Mouse (Mus musculus) forebrain, embryonic 14.5 days (tissue): ENCODE measurements around the gene Baz1b. TPM values are rescaled to one million over a fixed set of nuclear protein-coding genes. Genes with fewer than 3 reads are reported as not detected.
A peak's percentile ranks its signal among the peaks of the same experiment; 100 is the strongest.

Experiments
- ATAC-seq: fragments of 200-750 bp; cut with Nextera tagmentation; 2 replicates; pipeline ENCODE4 v1.8.0; 2017; ENCODE audit warnings: mild to moderate bottlenecking, moderate library complexity
- DNase-seq: peaks from one replicate; pipeline ENCODE4 v3.0.0-alpha.2; 2015; ENCODE audit warnings: low spot score
- H3K27ac ChIP-seq: fragments of 300-500 bp; sonication (generic); 2 replicates; pipeline ENCODE4 v1.5.1; 2014; ENCODE audit warnings: low read depth, mild to moderate bottlenecking, control low read depth, low read length, moderate library complexity
- H3K27me3 ChIP-seq: fragments of 300-500 bp; sonication (generic); replicated peaks from 2 replicates; pipeline ENCODE4 v1.6.1; 2014; ENCODE audit warnings: low read length, control low read depth, mixed read lengths; ENCODE audit not compliant: control insufficient read depth, insufficient read depth
- H3K36me3 ChIP-seq: fragments of 300-500 bp; sonication (generic); 2 replicates; pipeline ENCODE4 v1.6.1; 2014; ENCODE audit warnings: low read length, control low read depth; ENCODE audit not compliant: control insufficient read depth, insufficient read depth
- H3K4me1 ChIP-seq: fragments of 300-500 bp; sonication (generic); 2 replicates; pipeline ENCODE4 v1.6.1; 2014; ENCODE audit warnings: antibody characterized with exemption, low read length, control low read depth; ENCODE audit not compliant: control insufficient read depth, insufficient read depth
- H3K4me2 ChIP-seq: fragments of 300-500 bp; sonication (generic); 2 replicates; pipeline ENCODE4 v1.6.1; 2014; ENCODE audit warnings: mild to moderate bottlenecking, control low read depth, low read length
- H3K4me3 ChIP-seq: fragments of 300-500 bp; sonication (generic); 2 replicates; pipeline ENCODE4 v1.5.1; 2014; ENCODE audit warnings: low read depth, low read length, control low read depth
- H3K9ac ChIP-seq: fragments of 300-500 bp; sonication (generic); 2 replicates; pipeline ENCODE4 v1.6.1; 2014; ENCODE audit warnings: mild to moderate bottlenecking, low read length, control low read depth, moderate library complexity
- H3K9me3 ChIP-seq: fragments of 300-500 bp; sonication (generic); replicated peaks from 2 replicates; pipeline ENCODE4 v1.6.1; 2016; ENCODE audit warnings: low read length, control low read depth, mixed read lengths; ENCODE audit not compliant: control insufficient read depth
- WGBS: fragments of 180-500 bp; shearing (Covaris S2); extraction: QIAGEN DNeasy Blood & Tissue Kit; methylation state at CpG from one replicate; pipeline ENCODE4 v1.1.7; 2014; 5-methylcytosine and 5-hydroxymethylcytosine counted together
- polyA plus RNA-seq: library from polyadenylated mRNA; unstranded; fragments of >200 nt; fragmentation: Nextera tagmentation; extraction: Ambion mirVana; gene quantifications from 2 replicates; pipeline ENCODE4 v1.2.1, GENCODE M21; 2014

Baz1b gene
- polyA plus RNA-seq, 1 experiment from 2014 or later = 35.5 TPM

GRCm38 (mm10) chr5:135269451-135269850 is 82.4 kb downstream of the Baz1b start:
- Histone ChIP-seq H3K27me3 (no peaks in the 10 kb centered on the region), H3K9ac (no peak overlapping the region), H3K27ac (no peak overlapping the region), H3K4me3 (no peak overlapping the region), H3K4me1 (peaks cover 5% of the 10 kb centered on the region), H3K36me3 (no peaks in the 10 kb centered on the region), H3K4me2 (no peak overlapping the region), H3K9me3 (no peaks in the 10 kb centered on the region)
- DNase-seq (no peak), ATAC-seq (no peak)
- WGBS = 86% methylated on average over 8 of the region's 8 CpGs

- no peak overlapping the region for H3K4me3 ChIP-seq
- H3K27ac ChIP-seq = no peak overlapping the region
- no peaks in the 10 kb centered on the region for H3K36me3 ChIP-seq
- no peaks in the 10 kb centered on the region for H3K27me3 ChIP-seq
- H3K4me1 ChIP-seq = peaks cover 10% of the 10 kb centered on the region
- H3K9ac ChIP-seq = no peak overlapping the region
- DNase-seq (no peak), ATAC-seq (no peak)
- no peaks in the 10 kb centered on the region for H3K9me3 ChIP-seq
- 88% methylated on average over 4 of the region's 4 CpGs for WGBS
- H3K4me2 ChIP-seq = no peak overlapping the region
Measured at GRCm38 (mm10) chr5:135270361-135270760, 83.3 kb downstream of the Baz1b start.

- Histone ChIP-seq H3K9ac (0 out of 2 replicates have a peak overlapping the region, but pooled peaks have one; percentile 32), H3K36me3 (no peaks in the 10 kb centered on the region), H3K4me1 (peaks cover 17% of the 10 kb centered on the region), H3K27ac (peak overlapping the region; percentile 61), H3K4me2 (no peak overlapping the region), H3K27me3 (no peaks in the 10 kb centered on the region), H3K4me3 (no peak overlapping the region), H3K9me3 (no peaks in the 10 kb centered on the region)
- 14% methylated on average over 12 of the region's 12 CpGs for WGBS
- peak; percentile 91 for DNase-seq
- ATAC-seq = peak; percentile 77
Measured at GRCm38 (mm10) chr5:135271563-135272165, 84.6 kb downstream of the Baz1b start.

DNA sequence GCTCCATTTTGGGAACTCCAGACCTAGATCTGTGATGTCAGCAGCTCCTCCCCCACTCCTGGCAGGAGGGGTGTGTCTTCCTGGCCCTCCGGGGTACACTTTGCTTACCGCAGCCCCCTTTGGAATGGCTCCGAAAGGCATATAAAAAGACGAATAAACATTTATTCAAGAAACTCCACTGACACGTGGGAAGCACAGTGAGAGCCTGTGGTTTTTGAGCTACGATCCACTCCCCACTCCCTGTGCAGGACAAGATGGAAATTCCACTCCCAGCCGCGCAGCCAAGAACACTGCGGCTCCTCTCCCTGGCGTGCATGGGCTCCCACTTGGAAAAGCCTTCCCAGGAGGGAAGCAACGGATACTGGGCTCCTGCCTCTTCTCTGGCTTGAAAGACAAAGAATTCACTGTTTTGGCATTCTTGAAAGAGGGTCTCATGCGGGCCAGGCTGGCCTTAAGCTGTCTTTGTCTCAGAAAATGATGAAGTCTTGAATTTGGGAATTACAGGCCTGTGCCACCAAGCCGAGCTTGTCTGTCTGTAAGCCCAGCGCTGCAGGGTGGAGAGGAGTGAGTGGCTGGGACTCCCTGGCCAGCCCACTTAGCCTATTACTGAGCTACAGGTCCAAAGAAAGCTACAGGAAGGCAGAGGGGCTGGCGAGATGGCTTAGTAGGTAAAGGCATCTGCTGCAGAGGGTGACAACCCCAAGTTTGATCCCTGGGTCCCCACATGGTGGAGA is 87.8 kb downstream of the Baz1b start:
- H3K9ac ChIP-seq = peak overlapping the region; percentile 45; the same call in 1 of the 2 replicates
- WGBS = 6% methylated on average over 15 of the region's 15 CpGs

GRCm38 (mm10) chr5:135276597-135276996 is 89.5 kb downstream of the Baz1b start:
- 4% methylated on average over 36 of the region's 36 CpGs for whole genome bisulfite sequencing
- Histone ChIP-seq H3K27ac (peak overlapping the region; percentile 44; the same call in 1 of the 2 replicates), H3K9ac (peak overlapping the region; percentile 32; the same call in 1 of the 2 replicates), H3K4me1 (peaks cover 17% of the 10 kb centered on the region), H3K9me3 (no peaks in the 10 kb centered on the region), H3K27me3 (no peaks in the 10 kb centered on the region), H3K4me2 (peak overlapping the region; percentile 36), H3K36me3 (no peaks in the 10 kb centered on the region), H3K4me3 (0 out of 2 replicates have a peak overlapping the region, but pooled peaks have one; percentile 9)
- DNase-seq = no peak
- no peak for ATAC-seq

More for the DNA sequence above, 87.8 kb downstream of the Baz1b start:
- ATAC-seq (peak; percentile 33; the same call in 1 of the 2 replicates), DNase-seq (peak; percentile 67)
- Histone ChIP-seq H3K4me1 (peaks cover 17% of the 10 kb centered on the region), H3K27me3 (no peaks in the 10 kb centered on the region), H3K27ac (peak overlapping the region; percentile 79), H3K36me3 (no peaks in the 10 kb centered on the region), H3K4me3 (no peak overlapping the region), H3K9me3 (no peaks in the 10 kb centered on the region), H3K4me2 (peak overlapping the region; percentile 40)

GRCm38 (mm10) chr5:135280226-135280625 is 93.2 kb downstream of the Baz1b start:
- Histone ChIP-seq H3K4me2 (no peak overlapping the region), H3K27ac (no peak overlapping the region), H3K9ac (no peak overlapping the region), H3K27me3 (no peaks in the 10 kb centered on the region), H3K4me1 (peaks cover 7% of the 10 kb centered on the region; the same call in 1 of the 2 replicates), H3K9me3 (no peaks in the 10 kb centered on the region), H3K4me3 (no peak overlapping the region), H3K36me3 (no peaks in the 10 kb centered on the region)
- WGBS = 76% methylated on average over 9 of the region's 9 CpGs
- DNase-seq = peak; percentile 10
- ATAC-seq = no peak

DNA sequence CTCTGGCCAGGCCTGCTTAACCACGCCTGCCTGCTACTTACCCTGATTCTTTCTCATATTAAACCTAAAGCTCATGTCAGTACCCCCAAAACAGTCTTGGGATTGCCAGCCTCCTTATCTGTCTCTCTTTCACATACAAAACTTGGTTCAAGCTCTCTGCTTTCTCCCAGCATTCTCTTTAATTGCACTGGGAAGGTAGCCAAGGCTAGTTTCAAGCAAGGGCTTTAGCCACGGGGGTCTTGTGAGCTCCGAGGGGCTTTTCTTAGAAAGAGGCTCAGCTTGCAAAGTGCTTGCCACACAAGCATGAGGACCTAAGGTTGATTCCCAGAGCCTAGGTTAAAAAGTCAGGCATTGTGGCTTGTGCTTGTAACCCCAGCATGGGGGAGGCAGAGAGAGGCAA is 98.1 kb downstream of the Baz1b start:
- peak; percentile 69 for DNase-seq
- H3K9me3 ChIP-seq = no peaks in the 10 kb centered on the region
- 23% methylated on average over 3 of the region's 3 CpGs for WGBS

DNA sequence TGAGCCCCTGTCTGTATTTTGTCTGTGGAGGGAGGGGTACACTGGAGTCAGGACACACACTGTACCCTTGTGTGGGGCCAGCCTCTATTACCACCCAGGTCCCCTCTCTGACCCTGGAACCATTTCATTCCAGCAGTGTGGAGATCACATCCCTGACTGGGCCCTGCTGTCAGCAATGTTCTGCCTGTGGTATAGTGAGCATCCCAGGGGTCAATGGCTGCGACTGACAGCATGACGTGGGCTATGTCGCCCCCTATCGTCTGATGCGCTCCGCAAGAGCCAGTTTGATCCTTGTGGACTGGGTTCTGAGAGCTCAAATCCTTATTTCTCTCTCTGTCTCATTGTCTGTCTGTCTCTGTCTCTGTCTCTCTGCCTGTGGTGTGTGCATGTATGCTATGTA is 99.1 kb downstream of the Baz1b start:
- Histone ChIP-seq H3K27ac (no peak overlapping the region), H3K36me3 (no peaks in the 10 kb centered on the region), H3K4me2 (no peak overlapping the region), H3K4me1 (no peaks in the 10 kb centered on the region), H3K9me3 (no peaks in the 10 kb centered on the region), H3K4me3 (no peak overlapping the region), H3K27me3 (no peaks in the 10 kb centered on the region), H3K9ac (no peak overlapping the region)
- WGBS = under 1% methylated on average over 6 of the region's 6 CpGs
- ATAC-seq (peak; percentile 83), DNase-seq (peak; percentile 88)

More for the DNA sequence above, 98.1 kb downstream of the Baz1b start:
- Histone ChIP-seq H3K4me3 (no peak overlapping the region), H3K9ac (no peak overlapping the region), H3K4me2 (no peak overlapping the region), H3K27ac (peak overlapping the region; percentile 9; the same call in 1 of the 2 replicates), H3K27me3 (no peaks in the 10 kb centered on the region), H3K4me1 (no peaks in the 10 kb centered on the region), H3K36me3 (no peaks in the 10 kb centered on the region)
- no peak for ATAC-seq

DNA sequence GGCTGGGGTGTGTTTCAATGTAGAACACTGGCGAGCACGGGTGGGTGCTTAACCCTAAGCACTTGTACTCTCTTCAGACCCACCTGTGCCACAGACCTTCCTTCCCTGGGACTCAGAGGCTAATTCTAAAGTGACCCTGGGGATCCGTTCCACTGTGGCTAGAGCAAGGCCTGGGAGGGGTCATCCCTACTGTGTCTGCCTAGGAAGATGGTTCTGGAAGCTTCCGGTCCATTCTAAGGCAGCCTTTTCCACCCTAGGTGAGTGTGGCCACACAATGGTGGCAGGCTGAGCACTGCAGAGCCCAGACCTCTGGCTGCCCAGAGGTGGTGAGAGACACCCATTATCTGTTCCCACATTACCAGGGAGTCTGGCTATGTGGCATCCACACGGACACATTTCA is 99.9 kb downstream of the Baz1b start:
- H3K4me3 ChIP-seq = no peak overlapping the region

More for the DNA sequence above, 99.9 kb downstream of the Baz1b start:
- Histone ChIP-seq H3K4me2 (no peak overlapping the region), H3K9me3 (no peaks in the 10 kb centered on the region), H3K27me3 (no peaks in the 10 kb centered on the region), H3K36me3 (no peaks in the 10 kb centered on the region), H3K9ac (no peak overlapping the region), H3K4me1 (no peaks in the 10 kb centered on the region), H3K27ac (no peak overlapping the region)
- WGBS = 86% methylated on average over 5 of the region's 5 CpGs
- no peak for ATAC-seq
- DNase-seq = no peak
